Mouse (Mus musculus): ENCODE measurements around the gene Cnga2. TPM values are rescaled to one million over a fixed set of nuclear protein-coding genes. Genes with fewer than 3 reads are reported as not detected.
"Not testable (repeated sequence)": the region's sequence is repeated elsewhere in the genome, so short reads cannot be mapped to it uniquely, and the experiment has no call there.

The Cnga2 gene
- polyA plus RNA-seq, 1 experiment: 0.23 TPM

DNA sequence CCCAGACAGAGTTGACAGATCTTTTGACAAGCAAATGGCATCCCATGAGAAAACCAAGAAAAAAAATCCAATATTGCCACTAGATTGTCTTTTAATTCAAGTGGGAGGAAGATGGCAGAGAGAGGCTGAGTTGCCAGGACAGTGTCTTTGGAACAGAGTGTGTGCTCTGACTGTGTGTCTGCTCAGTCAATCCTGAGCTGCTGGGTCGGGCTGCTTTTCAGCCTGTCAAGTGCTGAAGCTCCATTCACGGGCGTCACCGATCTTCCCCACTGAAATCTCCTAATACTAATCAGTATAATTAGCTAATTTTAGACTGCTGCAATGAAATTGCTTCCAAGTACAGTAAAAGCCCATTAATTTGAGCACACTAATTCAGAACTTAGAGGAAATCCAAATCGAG is 20.3 kb upstream of the Cnga2 start:
- Histone ChIP-seq H3K4me1 (ENCODE audit: control insufficient read depth, insufficient read depth, low read length) (no peaks in the 10 kb centered on the region), H3K4me3 (replicated peaks; ENCODE audit: insufficient read depth, low read depth, low read length) (no peak overlapping the region), H3K27me3 (ENCODE audit: control insufficient read depth, insufficient read depth, low read length) (no peaks in the 10 kb centered on the region), H3K27ac (ENCODE audit: insufficient read depth, low read length) (no peak overlapping the region)
- no peak for DNase-seq
- TF ChIP-seq CTCF (IDR thresholded peaks at IDR 0.05; ENCODE audit: borderline replicate concordance, insufficient read depth, low read depth, low read length) (no peak), POLR2A (IDR thresholded peaks at IDR 0.05; ENCODE audit: borderline replicate concordance, insufficient read depth, low read length) (no peak)
- 74% methylated on average over 5 of the region's 5 CpGs for WGBS

GRCm38 (mm10) chrX:71972686-71973085 is 19.0 kb upstream of the Cnga2 start, which contains the start of gene Fate1:
Fate1 (plus strand) TSS chrX:71972986.
- Histone ChIP-seq H3K4me1 (ENCODE audit: control insufficient read depth, insufficient read depth, low read length) (no peaks in the 10 kb centered on the region), H3K27me3 (ENCODE audit: control insufficient read depth, insufficient read depth, low read length) (no peaks in the 10 kb centered on the region), H3K4me3 (replicated peaks; ENCODE audit: insufficient read depth, low read depth, low read length) (no peak within 1 kb of the TSS), H3K27ac (ENCODE audit: insufficient read depth, low read length) (no peak within 1 kb of the TSS)
- 81% methylated on average over 2 of the region's 2 CpGs for WGBS
- DNase-seq: no peak
- no peak for TF ChIP-seq POLR2A (IDR thresholded peaks at IDR 0.05; ENCODE audit: borderline replicate concordance, insufficient read depth, low read length)
- TF ChIP-seq CTCF (IDR thresholded peaks at IDR 0.05; ENCODE audit: borderline replicate concordance, insufficient read depth, low read depth, low read length): no peak

DNA sequence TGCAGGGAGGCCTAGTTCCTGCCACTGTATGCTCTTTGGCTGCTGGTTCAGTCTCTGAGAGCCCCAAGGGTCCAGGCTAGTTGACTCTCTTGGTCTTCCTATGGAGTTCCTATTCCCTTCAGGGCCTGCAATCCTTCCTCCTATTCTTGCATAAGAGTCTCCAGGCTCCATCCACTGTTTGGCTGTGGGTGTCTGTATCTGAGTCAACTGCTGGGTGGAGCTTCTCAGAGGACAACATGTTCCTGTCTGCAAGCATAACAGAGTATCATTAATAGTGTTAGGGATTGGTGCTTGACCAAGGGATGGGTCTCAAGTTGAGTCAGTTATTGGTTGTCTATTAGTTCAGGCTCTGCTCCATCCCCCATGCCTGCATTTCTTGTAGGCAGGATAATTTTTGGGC is 14.0 kb upstream of the Cnga2 start:
- not testable (repeated sequence) for H3K27me3 ChIP-seq (ENCODE audit: control insufficient read depth, insufficient read depth, low read length); H3K4me1 ChIP-seq (ENCODE audit: control insufficient read depth, insufficient read depth, low read length); DNase-seq

DNA sequence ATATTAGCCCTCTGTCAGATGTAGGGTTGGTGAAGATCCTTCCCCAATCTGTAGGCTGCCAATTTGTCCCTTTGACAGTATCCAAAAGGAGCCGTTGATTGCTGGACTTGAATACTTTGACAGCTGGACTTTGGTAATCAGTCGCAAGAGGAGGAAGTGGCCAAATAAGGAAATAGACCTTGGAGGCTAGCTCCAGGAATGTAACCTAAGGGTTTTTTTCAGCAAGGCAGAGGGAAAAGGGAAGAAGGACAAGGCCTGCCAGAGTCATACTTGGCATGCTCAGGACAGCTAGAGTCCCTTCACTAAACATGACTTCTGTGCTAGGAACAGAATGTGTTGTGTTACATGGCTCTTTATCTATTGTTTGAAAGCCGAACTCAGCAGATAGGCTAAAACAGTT is 11.2 kb upstream of the Cnga2 start:
- TF ChIP-seq POLR2A (IDR thresholded peaks at IDR 0.05; ENCODE audit: borderline replicate concordance, insufficient read depth, low read length): no peak
- no peak for TF ChIP-seq CTCF (IDR thresholded peaks at IDR 0.05; ENCODE audit: borderline replicate concordance, insufficient read depth, low read depth, low read length)
- WGBS: 47% methylated on average over 3 of the region's 3 CpGs
- no peak overlapping the region for H3K4me3 ChIP-seq (replicated peaks; ENCODE audit: insufficient read depth, low read depth, low read length)
- H3K4me1 ChIP-seq (ENCODE audit: control insufficient read depth, insufficient read depth, low read length): no peaks in the 10 kb centered on the region
- no peak overlapping the region for H3K27ac ChIP-seq (ENCODE audit: insufficient read depth, low read length)
- H3K27me3 ChIP-seq (ENCODE audit: control insufficient read depth, insufficient read depth, low read length): no peaks in the 10 kb centered on the region
- DNase-seq: no peak

More for the DNA sequence above, 14.0 kb upstream of the Cnga2 start:
- not testable (repeated sequence) for H3K27ac ChIP-seq (ENCODE audit: insufficient read depth, low read length); H3K4me3 ChIP-seq (replicated peaks; ENCODE audit: insufficient read depth, low read depth, low read length)

DNA sequence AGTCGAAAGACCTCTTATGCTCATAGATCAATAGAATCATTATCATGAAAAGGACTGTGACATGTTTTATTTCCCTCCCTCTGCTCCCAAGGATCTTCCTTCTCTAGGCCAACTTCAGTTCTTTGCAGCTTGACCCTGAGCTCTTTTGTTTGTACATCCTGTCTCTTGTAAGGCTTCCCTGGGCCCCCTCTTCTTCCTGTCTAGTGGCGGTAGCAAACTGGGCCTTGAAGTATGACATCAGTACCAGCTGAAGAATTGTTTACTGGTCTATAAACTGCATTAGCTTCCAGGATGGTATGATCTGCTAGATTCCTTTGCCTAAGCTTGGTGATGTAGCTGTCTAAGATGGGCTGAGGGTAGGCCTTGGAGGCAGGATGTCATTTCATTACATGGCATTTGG is 10.3 kb upstream of the Cnga2 start:
- H3K27me3 ChIP-seq (ENCODE audit: control insufficient read depth, insufficient read depth, low read length): no peaks in the 10 kb centered on the region
- no peak for DNase-seq

DNA sequence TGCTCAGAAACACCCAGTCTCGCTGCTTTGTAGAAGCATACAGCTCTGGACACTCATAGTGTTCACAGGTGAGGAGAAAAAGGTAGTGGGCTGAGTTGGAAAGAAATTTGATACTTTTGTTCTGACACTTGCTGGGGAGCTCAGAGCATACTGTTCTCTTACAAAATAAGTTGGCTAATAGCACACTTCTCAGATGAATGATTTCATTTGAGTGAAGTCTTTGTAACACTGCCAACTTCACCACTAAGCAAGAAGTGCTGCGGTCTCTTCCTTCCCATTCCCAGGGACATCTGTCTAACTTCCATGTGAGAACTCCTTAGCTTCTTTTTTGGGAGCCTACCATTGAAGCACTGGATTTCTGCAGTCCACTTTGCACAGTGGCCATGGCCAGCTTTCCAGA is 8.4 kb upstream of the Cnga2 start:
- Histone ChIP-seq H3K27ac (ENCODE audit: insufficient read depth, low read length) (no peak overlapping the region), H3K27me3 (ENCODE audit: control insufficient read depth, insufficient read depth, low read length) (no peaks in the 10 kb centered on the region), H3K4me3 (replicated peaks; ENCODE audit: insufficient read depth, low read depth, low read length) (no peak overlapping the region), H3K4me1 (ENCODE audit: control insufficient read depth, insufficient read depth, low read length) (no peaks in the 10 kb centered on the region)
- WGBS: 30% methylated on average over 2 of the region's 2 CpGs
- no peak for TF ChIP-seq CTCF (IDR thresholded peaks at IDR 0.05; ENCODE audit: borderline replicate concordance, insufficient read depth, low read depth, low read length)
- TF ChIP-seq POLR2A (IDR thresholded peaks at IDR 0.05; ENCODE audit: borderline replicate concordance, insufficient read depth, low read length): no peak
- DNase-seq: no peak

More for the DNA sequence above, 10.3 kb upstream of the Cnga2 start:
- no peak overlapping the region for H3K27ac ChIP-seq (ENCODE audit: insufficient read depth, low read length)
- H3K4me1 ChIP-seq (ENCODE audit: control insufficient read depth, insufficient read depth, low read length): no peaks in the 10 kb centered on the region
- no peak overlapping the region for H3K4me3 ChIP-seq (replicated peaks; ENCODE audit: insufficient read depth, low read depth, low read length)
- 75% methylated on average over 2 of the region's 2 CpGs for WGBS
- TF ChIP-seq CTCF (IDR thresholded peaks at IDR 0.05; ENCODE audit: borderline replicate concordance, insufficient read depth, low read depth, low read length): no peak
- TF ChIP-seq POLR2A (IDR thresholded peaks at IDR 0.05; ENCODE audit: borderline replicate concordance, insufficient read depth, low read length): no peak

GRCm38 (mm10) chrX:71983775-71984174 is 7.9 kb upstream of the Cnga2 start:
- no peak for DNase-seq
- 100% methylated on average over 1 of the region's 1 CpGs for WGBS
- H3K4me1 ChIP-seq (ENCODE audit: control insufficient read depth, insufficient read depth, low read length): no peaks in the 10 kb centered on the region
- no peak for TF ChIP-seq POLR2A (IDR thresholded peaks at IDR 0.05; ENCODE audit: borderline replicate concordance, insufficient read depth, low read length)
- no peak for TF ChIP-seq CTCF (IDR thresholded peaks at IDR 0.05; ENCODE audit: borderline replicate concordance, insufficient read depth, low read depth, low read length)
- H3K4me3 ChIP-seq (replicated peaks; ENCODE audit: insufficient read depth, low read depth, low read length): no peak overlapping the region
- no peaks in the 10 kb centered on the region for H3K27me3 ChIP-seq (ENCODE audit: control insufficient read depth, insufficient read depth, low read length)
- no peak overlapping the region for H3K27ac ChIP-seq (ENCODE audit: insufficient read depth, low read length)

- Histone ChIP-seq H3K4me1 (ENCODE audit: control insufficient read depth, insufficient read depth, low read length) (no peaks in the 10 kb centered on the region), H3K27me3 (ENCODE audit: control insufficient read depth, insufficient read depth, low read length) (no peaks in the 10 kb centered on the region), H3K4me3 (replicated peaks; ENCODE audit: insufficient read depth, low read depth, low read length) (no peak overlapping the region), H3K27ac (ENCODE audit: insufficient read depth, low read length) (no peak overlapping the region)
- TF ChIP-seq POLR2A (IDR thresholded peaks at IDR 0.05; ENCODE audit: borderline replicate concordance, insufficient read depth, low read length): no peak
- no peak for TF ChIP-seq CTCF (IDR thresholded peaks at IDR 0.05; ENCODE audit: borderline replicate concordance, insufficient read depth, low read depth, low read length)
- no peak for DNase-seq
- WGBS: 62% methylated on average over 1 of the region's 1 CpGs
Observed at GRCm38 (mm10) chrX:71995972-71996371, 4.3 kb downstream of the Cnga2 start.
